ENCODE assay signal across 10 mouse cellular contexts in genomic region chr15:8382213-8382612, GRCm38 (mm10).
A peak's percentile ranks its signal among the peaks of the same experiment; 100 is the strongest.
DNase-seq lines count a peak whose midpoint lies in the region; ATAC-seq and TF ChIP-seq lines count a peak whose summit lies in the region.
"Had no signal": no experiment of that assay in that cellular context is flagged by ENCODE, and none has a peak within 500 bp of the region (broad histone marks: within the 10 kb centered on the region; RNA-seq: fewer than 3 reads in every experiment).

No protein-coding gene starts in this region.

- H3K27me3 ChIP-seq in kidney, adult 2 months (replicated peaks; ENCODE audit: control insufficient read depth, insufficient read depth, low read length), result no peaks in the 10 kb centered on the region
- H3K27me3 ChIP-seq in kidney, embryonic 14.5 days (ENCODE audit: control insufficient read depth, insufficient read depth, low read length), result no peaks in the 10 kb centered on the region
- H3K27me3 ChIP-seq: embryonic facial prominence, embryonic 15.5 days; limb, embryonic 12.5 days had no signal

- H3K27ac ChIP-seq in kidney, adult 2 months (ENCODE audit: insufficient read depth, low read depth, low read length), result no peak overlapping the region
- H3K27ac ChIP-seq in kidney, embryonic 14.5 days (ENCODE audit: low read depth, low read length), result no peak overlapping the region
- H3K27ac ChIP-seq: embryonic facial prominence, embryonic 15.5 days; limb, embryonic 12.5 days had no signal

- no peaks in the 10 kb centered on the region for H3K36me3 ChIP-seq in kidney, adult 2 months (ENCODE audit: control insufficient read depth, insufficient read depth, low read length)
- H3K36me3 ChIP-seq in kidney, embryonic 14.5 days (ENCODE audit: control insufficient read depth, insufficient read depth, low read length), result no peaks in the 10 kb centered on the region
- H3K36me3 ChIP-seq: embryonic facial prominence, embryonic 15.5 days; limb, embryonic 12.5 days had no signal

- H3K4me1 ChIP-seq in kidney, adult 2 months (ENCODE audit: control insufficient read depth, insufficient read depth, low read length), result no peaks in the 10 kb centered on the region
- H3K4me1 ChIP-seq in kidney, embryonic 14.5 days (ENCODE audit: control insufficient read depth, insufficient read depth, low read length), result no peaks in the 10 kb centered on the region
- H3K4me1 ChIP-seq: embryonic facial prominence, embryonic 15.5 days; limb, embryonic 12.5 days had no signal

- H3K4me3 ChIP-seq in kidney, adult 2 months (ENCODE audit: insufficient read depth, low read depth, low read length), result no peak overlapping the region
- H3K4me3 ChIP-seq in kidney, embryonic 14.5 days (ENCODE audit: low read length), result no peak overlapping the region
- H3K4me3 ChIP-seq: embryonic facial prominence, embryonic 15.5 days; limb, embryonic 12.5 days had no signal

- DNase-seq in kidney, adult 2 months, result peak; percentile 67
- DNase-seq in 3T3-L1 (ENCODE audit: low read depth, low spot score), result peak; percentile 90
- DNase-seq in B cell, adult 2 months, result peak; percentile 37 to 49
- peak; percentile 52 to 58 for DNase-seq in cerebellum, postnatal 14 days
- peak; percentile 69 for DNase-seq in lung, postnatal 14 days
- DNase-seq in yolk sac, embryonic 10.5 days (ENCODE audit: low spot score), result no peak

- 36% methylated on average over 3 of the region's 3 CpGs for WGBS in kidney, adult 2 months
- WGBS in kidney, embryonic 14.5 days, result 71% methylated on average over 3 of the region's 3 CpGs

- H3K9me3 ChIP-seq in kidney, embryonic 14.5 days (ENCODE audit: control insufficient read depth, low read length), result no peaks in the 10 kb centered on the region
- H3K9me3 ChIP-seq: embryonic facial prominence, embryonic 15.5 days; limb, embryonic 12.5 days had no signal

- H3K4me2 ChIP-seq in kidney, embryonic 14.5 days (replicated peaks; ENCODE audit: low read depth, low read length), result no peak overlapping the region
- H3K4me2 ChIP-seq: embryonic facial prominence, embryonic 15.5 days; limb, embryonic 12.5 days had no signal

- H3K9ac ChIP-seq in kidney, embryonic 14.5 days (ENCODE audit: low read depth, low read length), result no peak overlapping the region
- H3K9ac ChIP-seq: embryonic facial prominence, embryonic 15.5 days; limb, embryonic 12.5 days had no signal

- TF ChIP-seq CTCF in kidney, adult 2 months (conservative IDR thresholded peaks at IDR 0.05; ENCODE audit: insufficient read depth, insufficient read length, low read depth, low read length), result no peak

- no peak for ATAC-seq in kidney, embryonic 14.5 days (ENCODE audit: low FRiP score, low TSS enrichment)
- no peak for ATAC-seq in megakaryocyte-erythroid progenitor cell, adult 5-6 weeks (replicated peaks; ENCODE audit: low FRiP score, low TSS enrichment, poor library complexity, severe bottlenecking)

- no peak for TF ChIP-seq POLR2A in kidney, adult 2 months (IDR thresholded peaks at IDR 0.05; ENCODE audit: low read depth, low read length)
